Mouse (Mus musculus) heart, embryonic 12.5 days (tissue): ENCODE data around the gene Grin2c. TPM values are rescaled to one million over a fixed set of nuclear protein-coding genes. Genes with fewer than 3 reads are reported as not detected.

Source experiments
- microRNA-seq: library from miRNA; unstranded; fragments of <30 nt; microRNA quantifications from one replicate; pipeline ENCODE4, GENCODE M21; 2017
- polyA plus RNA-seq: library from polyadenylated mRNA; unstranded; fragments of >200 nt; fragmentation: Nextera tagmentation; extraction: Ambion mirVana; gene quantifications from 2 replicates; pipeline ENCODE4 v1.2.1, GENCODE M21; 2016

Gene Grin2c
- polyA plus RNA-seq, 1 experiment from 2014 or later: 0.15 TPM

Small RNA genes lying within 50 kb of the gene (microRNA-seq; reads per million reads assigned to microRNA genes)
- not detected for gene Gm25837

Other genes starting within 250 kb of the Grin2c start
- gene Cd300ld4, start 240.2 kb downstream of the Grin2c start, polyA plus RNA-seq: not detected in 2 replicates
- gene Cd300ld5, start 229.5 kb downstream of the Grin2c start, polyA plus RNA-seq: not detected in 2 replicates
- gene Cd300ld3, start 218.8 kb downstream of the Grin2c start, polyA plus RNA-seq: not detected in 2 replicates
- gene Cd300e, start 205.1 kb downstream of the Grin2c start, polyA plus RNA-seq: not detected in 2 replicates
- 1.8 TPM in 2 replicates for gene Rab37, start 175.8 kb downstream of the Grin2c start, polyA plus RNA-seq
- 0.09 and 0.10 TPM in 2 replicates for gene Cd300lf, start 133.3 kb downstream of the Grin2c start, polyA plus RNA-seq
- 21.0 and 22.2 TPM in 2 replicates for gene Slc9a3r1, start 103.9 kb downstream of the Grin2c start, polyA plus RNA-seq
- 8.4 TPM in 2 replicates for gene Tmem104, start 79.8 kb downstream of the Grin2c start, polyA plus RNA-seq
- gene Nat9, start 79.4 kb downstream of the Grin2c start, polyA plus RNA-seq: 13.1 and 13.3 TPM in 2 replicates
- 11.3 and 12.3 TPM in 2 replicates for gene Fdxr, start 9.8 kb upstream of the Grin2c start, polyA plus RNA-seq
- 0.51 and 0.86 TPM in 2 replicates for gene Fads6, start 30.4 kb upstream of the Grin2c start, polyA plus RNA-seq
- not detected in 2 replicates for gene Otop2, start 39.9 kb upstream of the Grin2c start, polyA plus RNA-seq
- gene Ush1g, start 54.8 kb upstream of the Grin2c start, polyA plus RNA-seq: 0.06 and 0.08 TPM in 2 replicates
- not detected in 2 replicates for gene Otop3, start 67.5 kb upstream of the Grin2c start, polyA plus RNA-seq
- 6.0 and 7.4 TPM in 2 replicates for gene Hid1, start 100.5 kb upstream of the Grin2c start, polyA plus RNA-seq
- 9.0 and 9.5 TPM in 2 replicates for gene Cdr2l, start 114.7 kb upstream of the Grin2c start, polyA plus RNA-seq
- 156 and 162 TPM in 2 replicates for gene Mrpl58, start 136.5 kb upstream of the Grin2c start, polyA plus RNA-seq
- gene Atp5h, start 152.7 kb upstream of the Grin2c start, polyA plus RNA-seq: 1,576 and 1,627 TPM in 2 replicates
- gene Kctd2, start 152.9 kb upstream of the Grin2c start, polyA plus RNA-seq: 16.0 and 17.5 TPM in 2 replicates
- 0.19 and 0.35 TPM in 2 replicates for gene Trim80, start 173.3 kb upstream of the Grin2c start, polyA plus RNA-seq
- 0.17 TPM in 1 of 2 replicates, not detected in the other for gene Slc16a5, start 195.2 kb upstream of the Grin2c start, polyA plus RNA-seq
- gene Armc7, start 208.4 kb upstream of the Grin2c start, polyA plus RNA-seq: 5.8 and 6.4 TPM in 2 replicates
- gene Nt5c, start 224.6 kb upstream of the Grin2c start, polyA plus RNA-seq: 56.2 and 58.2 TPM in 2 replicates
- 413 and 440 TPM in 2 replicates for gene Jpt1, start 247.1 kb upstream of the Grin2c start, polyA plus RNA-seq